Mouse (Mus musculus) cerebellum, postnatal 25 days (tissue): ENCODE measurements at regions not wholly inside any gene's neighbourhood (a gene's known extent, or its start where the extent isn't known, plus 50 kb on each side); places are given as distances from the start of the nearest gene placed in this dataset.

Source experiments
- DNase-seq, 2 experiments: peaks; one replicate each; pipeline ENCODE4 v3.0.0; 2021; ENCODE audit warnings: mixed read lengths in 2 of 2

DNA sequence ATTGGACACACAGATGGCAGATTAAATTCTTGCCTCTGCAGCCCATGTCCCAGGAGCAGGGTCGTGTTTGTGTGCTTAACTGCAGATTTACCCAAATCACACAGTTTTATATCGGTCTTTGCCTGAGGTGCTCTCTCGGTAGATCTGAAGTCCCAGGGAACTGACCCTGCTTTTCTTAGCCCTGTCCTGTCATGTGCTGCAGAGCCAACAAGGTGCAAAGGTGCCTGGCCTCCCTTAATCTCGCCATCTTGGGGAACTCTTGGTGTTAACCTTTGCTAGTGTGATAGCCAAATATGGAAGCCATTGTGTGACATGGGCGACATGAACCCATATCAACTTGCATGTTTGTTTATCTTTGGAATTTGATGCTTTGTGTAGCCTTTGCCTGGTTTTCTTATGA is 107.1 kb upstream of the Lyplal1 start:
- DNase-seq: no peak

DNA sequence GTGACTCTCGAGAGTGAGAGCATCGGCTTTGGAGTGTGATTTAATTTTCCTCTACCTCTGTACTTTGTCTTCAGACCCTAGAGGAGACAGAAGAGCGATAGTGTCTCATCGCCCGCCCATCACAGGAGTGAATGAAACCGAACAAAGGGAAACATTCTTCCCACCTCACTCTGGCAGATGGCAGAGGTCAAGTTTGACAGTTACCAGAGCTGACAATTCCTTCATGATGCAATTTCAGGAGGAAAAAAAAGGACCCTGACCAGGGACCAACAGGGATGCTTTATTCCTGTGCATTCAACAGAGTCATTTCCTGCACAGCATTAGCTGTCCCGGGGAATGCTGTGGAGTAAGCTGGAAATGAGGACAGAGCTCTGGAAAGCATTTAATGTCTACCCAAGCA is 106.3 kb upstream of the Lyplal1 start:
- no peak for DNase-seq

DNA sequence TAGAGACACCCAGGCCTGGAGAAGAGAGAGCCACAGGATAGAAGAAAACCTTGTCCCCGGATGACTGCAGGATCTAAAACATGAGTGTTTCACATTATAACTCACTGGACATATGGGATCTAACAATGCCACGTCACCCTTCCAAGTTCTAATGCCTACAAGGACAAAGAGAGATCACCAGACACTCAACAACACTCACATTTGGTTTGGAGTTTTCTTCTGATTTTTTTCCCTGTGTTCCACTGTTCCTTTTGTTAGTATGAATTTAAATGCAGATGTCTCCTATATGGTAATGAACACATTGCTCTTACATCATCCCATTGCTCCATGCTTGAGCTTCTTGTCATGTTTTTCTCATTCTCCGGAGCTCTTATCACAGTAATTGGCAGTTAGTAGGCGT is 101.9 kb upstream of the Lyplal1 start:
- no peak for DNase-seq

DNA sequence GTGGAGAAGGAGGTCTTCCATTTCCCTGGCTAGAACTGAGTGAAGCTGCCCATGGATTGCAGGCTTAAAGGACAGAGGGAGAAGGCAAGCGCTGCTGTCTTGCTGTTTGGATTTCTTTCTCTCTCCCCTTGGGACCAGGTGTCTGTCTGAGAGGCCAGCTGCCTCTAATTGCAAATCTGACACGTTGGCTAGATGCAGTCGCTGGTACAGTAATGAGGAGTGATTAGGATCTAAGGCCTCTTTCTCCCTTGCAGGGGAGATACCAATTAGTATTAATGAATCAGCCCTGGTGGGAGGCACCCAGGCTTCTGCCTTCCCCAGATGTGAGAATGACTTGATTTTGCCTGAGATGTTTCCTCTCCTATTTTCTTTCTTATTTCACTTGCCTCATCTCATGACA is 100.1 kb upstream of the Lyplal1 start:
- DNase-seq: no peak

DNA sequence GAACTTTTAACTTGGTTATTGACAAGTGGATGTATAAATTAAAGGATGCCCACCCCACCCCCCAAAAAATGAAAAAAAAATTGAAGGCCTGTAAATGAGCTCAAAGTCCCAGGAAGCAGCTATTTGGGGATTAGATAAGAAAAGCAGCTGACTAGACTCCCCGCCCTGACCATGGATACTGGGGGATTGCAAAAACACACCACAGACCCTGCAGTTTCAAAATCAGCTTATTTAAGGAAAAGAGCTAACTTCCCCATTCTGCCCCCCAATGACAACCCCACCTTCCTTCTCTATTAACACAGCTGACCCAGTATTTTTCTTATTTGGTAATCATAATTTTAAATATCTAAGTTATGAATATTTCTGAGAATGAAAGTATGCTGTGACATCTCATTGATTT is 87.0 kb upstream of the Lyplal1 start:
- no peak for DNase-seq

DNA sequence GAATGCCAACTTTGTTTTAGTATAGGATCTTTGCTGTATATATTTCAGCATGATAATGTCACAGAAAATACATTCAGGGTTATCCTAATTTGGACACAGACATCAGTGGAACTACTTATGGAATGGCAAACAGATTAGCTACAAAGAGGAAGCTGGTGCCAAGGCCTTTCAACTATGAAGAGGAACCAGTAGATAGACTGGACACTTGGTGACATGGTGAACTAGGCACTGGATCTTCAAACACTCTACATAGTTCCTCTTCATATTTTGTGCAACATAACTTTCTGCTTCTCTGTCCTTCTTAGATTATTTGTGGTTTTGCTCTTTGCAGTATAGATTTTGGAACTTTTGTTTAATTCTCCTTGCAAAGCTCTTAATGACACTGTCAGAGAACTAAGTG is 85.4 kb upstream of the Lyplal1 start:
- DNase-seq: no peak

DNA sequence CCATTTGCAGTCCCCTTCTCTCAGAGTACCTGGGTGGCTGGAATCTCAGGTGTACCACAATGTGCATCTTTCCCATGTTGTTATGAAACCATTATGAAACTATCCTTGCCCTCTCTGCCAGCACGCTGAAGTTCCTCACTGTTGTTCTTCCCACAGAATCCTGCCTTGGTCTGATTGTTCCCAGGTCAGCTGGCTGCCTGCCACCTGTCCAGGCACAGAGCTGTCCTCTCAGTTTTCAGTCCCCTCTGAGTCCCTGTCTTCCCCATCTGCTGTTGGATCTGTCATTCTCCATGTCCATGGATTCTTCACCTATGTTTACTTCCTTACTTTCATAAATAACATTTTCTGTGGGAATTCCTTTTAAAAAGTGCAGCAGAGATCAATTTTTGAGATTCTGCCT is 81.3 kb upstream of the Lyplal1 start:
- DNase-seq: peak in 1 of 2 experiments; percentile 23

DNA sequence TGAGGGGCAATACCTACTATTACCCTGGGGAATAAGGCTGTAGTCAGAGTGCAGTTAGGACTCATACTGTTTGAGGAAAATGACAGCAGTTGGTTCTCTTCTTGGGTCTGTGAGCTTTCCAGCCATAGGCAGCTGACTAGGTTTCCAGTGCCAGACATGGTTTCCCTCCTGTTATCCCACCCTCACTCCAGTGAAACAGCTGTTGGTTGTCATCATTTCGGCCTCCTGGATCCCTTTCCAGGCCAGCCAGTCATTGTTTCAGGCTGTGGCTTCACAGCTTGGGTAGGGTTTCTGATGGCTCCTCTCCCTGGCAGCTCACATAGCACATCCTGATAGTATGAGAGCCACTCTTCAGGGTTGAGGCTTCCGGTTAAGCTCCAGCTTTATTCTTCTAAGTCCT is 79.9 kb upstream of the Lyplal1 start:
- DNase-seq: no peak

DNA sequence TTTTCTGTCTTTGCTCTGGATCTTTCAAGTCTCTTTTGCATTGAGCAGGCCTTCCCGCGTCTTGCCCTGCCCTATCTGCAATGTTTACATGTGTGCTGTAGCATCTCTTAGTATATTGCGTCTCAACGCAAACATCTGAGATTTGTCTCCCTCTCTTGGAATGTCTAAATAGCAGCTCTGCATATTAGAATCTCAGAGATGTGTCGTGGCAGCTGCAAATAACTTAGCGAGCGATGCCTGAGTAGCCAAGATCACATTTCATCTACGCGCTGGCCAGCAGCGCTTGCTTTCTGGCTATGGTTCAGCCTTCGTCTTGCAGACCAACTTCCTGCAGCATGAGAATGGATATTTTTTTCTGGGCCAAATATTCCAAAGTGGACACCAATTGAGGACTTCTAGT is 72.3 kb upstream of the Lyplal1 start:
- no peak for DNase-seq

DNA sequence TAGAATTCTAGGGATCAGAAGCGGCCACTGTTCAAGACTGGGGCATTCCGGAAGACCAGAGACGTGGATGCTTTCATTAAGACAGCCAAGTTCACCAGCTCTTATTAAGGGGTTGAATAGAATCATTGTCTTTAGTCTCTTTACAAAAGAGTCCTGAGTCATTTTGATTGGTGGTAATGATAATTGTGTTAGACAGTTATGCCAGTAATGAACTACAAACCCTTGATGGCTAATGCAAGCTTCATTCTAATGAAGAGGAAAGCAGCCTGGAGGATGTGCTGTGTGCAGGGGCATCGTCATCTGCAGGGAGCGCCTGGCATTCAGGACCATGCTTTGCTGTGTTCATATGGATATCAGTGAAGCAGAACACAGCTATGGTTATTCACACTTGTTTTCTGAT is 70.3 kb upstream of the Lyplal1 start:
- no peak for DNase-seq

DNA sequence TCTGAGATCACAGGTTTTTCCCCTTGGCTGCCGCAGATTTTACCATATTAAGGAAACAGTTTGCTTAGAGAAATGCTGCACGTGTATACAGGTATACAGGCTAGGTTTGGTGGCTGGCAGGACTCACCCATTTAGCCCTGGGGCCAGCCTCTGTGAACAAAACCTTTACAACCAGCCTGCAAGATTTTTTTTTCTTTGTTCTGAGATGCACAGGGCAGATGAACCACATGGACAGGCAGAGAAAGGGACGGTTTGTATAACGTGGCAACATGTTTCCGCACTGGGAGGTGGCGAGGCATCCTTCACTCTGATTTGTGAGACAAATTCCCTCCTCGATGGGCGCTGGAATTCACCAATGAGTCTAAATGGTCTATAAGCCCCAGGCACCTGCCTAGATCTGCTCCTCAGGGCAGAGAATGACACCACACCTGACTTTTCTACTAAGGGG is 66.1 kb upstream of the Lyplal1 start:
- peak; percentile 4 to 5 for DNase-seq

DNA sequence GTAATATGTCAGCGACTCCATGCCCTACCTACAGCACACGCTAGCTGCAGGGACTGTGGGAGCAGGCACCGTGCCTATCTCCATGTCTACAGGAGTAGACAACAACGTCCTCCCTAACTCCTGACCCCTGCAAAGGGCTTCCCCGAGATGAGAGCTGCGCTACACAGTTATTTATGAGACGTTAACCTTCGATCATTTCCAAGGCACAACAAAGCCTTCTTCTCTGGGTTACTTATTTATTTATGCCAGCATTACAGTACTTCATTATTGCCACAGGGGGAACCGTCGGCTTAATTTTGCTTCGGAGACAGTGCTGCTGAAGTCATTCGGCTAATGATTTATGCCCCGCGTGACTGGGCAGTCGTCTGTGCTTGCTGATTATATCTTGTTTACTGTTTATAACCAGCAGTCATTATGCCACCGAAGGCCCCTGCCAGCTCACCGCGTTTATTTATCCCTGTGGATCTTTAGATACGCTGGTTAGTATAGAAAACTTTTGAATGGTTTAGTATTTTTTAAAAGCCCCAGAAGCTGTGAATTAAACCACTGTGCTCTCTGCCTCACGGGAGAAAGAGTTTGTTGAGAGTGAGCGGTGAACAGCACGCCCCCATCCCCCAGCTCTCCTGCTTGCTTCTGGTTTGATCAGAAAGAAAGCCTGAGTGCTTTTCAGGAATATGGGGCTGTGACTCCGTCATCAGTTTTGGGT is 65.5 kb upstream of the Lyplal1 start:
- DNase-seq: peak; percentile 39 to 55

DNA sequence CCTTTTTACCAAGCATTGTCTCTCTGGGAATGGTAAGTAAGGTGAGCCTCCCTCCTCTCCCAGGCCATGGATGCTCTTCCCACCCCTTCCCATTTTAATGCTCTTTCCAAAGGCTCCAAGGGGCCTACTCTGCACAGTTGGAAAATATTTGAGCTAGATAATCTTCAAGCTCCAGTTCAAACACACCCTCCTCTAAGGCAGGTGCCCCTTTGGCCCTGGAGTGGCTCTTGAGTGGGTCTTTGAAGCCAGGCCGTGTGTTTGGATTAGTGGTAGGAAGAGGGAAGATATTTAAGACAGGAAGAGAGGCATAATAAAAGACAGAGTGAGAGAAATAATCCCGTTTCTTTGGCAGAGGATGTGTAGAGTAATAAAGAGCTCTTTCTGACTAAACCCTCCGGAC is 59.9 kb upstream of the Lyplal1 start:
- DNase-seq: no peak

DNA sequence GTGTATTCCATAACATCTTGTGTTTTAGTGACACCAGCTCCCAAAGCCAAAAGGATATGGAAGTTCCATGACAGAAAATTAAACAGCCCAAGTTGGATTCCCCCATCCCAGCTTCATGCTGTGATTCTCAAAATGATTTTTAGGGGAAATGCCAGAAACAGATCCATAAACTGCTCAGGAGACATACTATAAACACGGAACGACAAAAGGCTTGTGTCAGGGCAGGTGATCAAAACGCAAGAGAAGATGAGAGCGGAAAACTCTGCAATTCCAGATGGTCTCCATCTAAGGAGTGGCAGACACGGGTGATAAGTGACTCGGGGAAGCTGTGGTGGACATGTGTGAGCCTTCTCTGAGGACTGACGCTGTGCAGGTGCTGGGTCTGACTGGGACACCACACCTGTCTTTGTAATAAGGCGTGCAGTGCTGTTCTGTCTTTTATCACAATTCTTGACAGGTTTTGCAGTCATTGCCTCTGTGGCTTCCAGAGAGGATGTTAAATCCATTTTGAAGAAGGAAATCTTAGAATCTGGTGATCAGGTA is 56.4 kb upstream of the Lyplal1 start:
- DNase-seq: no peak

DNA sequence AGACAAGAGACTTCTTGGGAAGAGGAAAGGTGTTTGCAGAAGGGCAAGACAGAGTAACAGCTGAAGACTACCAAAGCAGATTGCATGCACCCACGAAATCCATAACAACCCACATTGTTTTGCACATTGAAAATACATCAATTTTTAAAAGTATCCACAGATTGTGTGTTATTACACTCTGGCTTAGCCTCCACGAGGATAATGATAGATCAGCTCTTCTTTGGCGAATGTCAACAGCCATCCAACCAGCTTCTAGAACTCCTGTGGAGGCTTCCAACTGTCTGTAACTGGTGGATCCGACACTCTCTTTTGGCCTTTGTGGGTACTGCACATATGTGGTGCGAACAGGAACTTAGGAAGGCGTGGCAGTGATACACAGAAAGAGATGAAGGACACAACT is 54.6 kb upstream of the Lyplal1 start:
- no peak for DNase-seq
